In genomic region chr4:144901561-144902111, GRCm38 (mm10) we compare ENCODE assay signal across 12 mouse cellular contexts. TPM values are rescaled to one million over a fixed set of nuclear protein-coding genes. Genes with fewer than 3 reads are reported as not detected.
DNase-seq lines count a peak whose midpoint lies in the region; ATAC-seq and TF ChIP-seq lines count a peak whose summit lies in the region.
"Had no signal": no experiment of that assay in that cellular context is flagged by ENCODE, and none has a peak within 500 bp of the region (broad histone marks: within the 10 kb centered on the region; RNA-seq: fewer than 3 reads in every experiment).

No protein-coding gene starts in this region.

- TF ChIP-seq EP300 in lung, postnatal 0 days (IDR thresholded peaks at IDR 0.05): no peak

- H3K4me3 ChIP-seq in lung, postnatal 0 days (ENCODE audit: low read depth, low read length): no peak overlapping the region
- no peak overlapping the region for H3K4me3 ChIP-seq in lung, adult 2 months (replicated peaks; ENCODE audit: extremely low read depth, low read depth, low read length)
- H3K4me3 ChIP-seq in intestine, embryonic 15.5 days (replicated peaks): no peak overlapping the region
- H3K4me3 ChIP-seq in midbrain, embryonic 16.5 days (ENCODE audit: low read depth, low read length): no peak overlapping the region
- H3K4me3 ChIP-seq: limb, embryonic 13.5 days; neural tube, embryonic 13.5 days had no signal

- 0 out of 2 replicates have a peak, but pooled peaks cover 9% of the 10 kb centered on the region for H3K36me3 ChIP-seq in lung, postnatal 0 days (ENCODE audit: insufficient read depth, low read length)
- H3K36me3 ChIP-seq in intestine, embryonic 15.5 days: 0 out of 2 replicates have a peak, but pooled peaks cover 4% of the 10 kb centered on the region
- no peaks in the 10 kb centered on the region for H3K36me3 ChIP-seq in midbrain, embryonic 16.5 days (ENCODE audit: control insufficient read depth, insufficient read depth, low read length)

- H3K9me3 ChIP-seq in lung, postnatal 0 days (ENCODE audit: low read length): no peaks in the 10 kb centered on the region
- no peaks in the 10 kb centered on the region for H3K9me3 ChIP-seq in intestine, embryonic 15.5 days
- no peaks in the 10 kb centered on the region for H3K9me3 ChIP-seq in midbrain, embryonic 16.5 days (replicated peaks; ENCODE audit: control insufficient read depth, low read length, poor library complexity, severe bottlenecking)
- H3K9me3 ChIP-seq: limb, embryonic 13.5 days; neural tube, embryonic 13.5 days had no signal

- no peak overlapping the region for H3K9ac ChIP-seq in lung, postnatal 0 days (replicated peaks; ENCODE audit: low read depth)
- H3K9ac ChIP-seq in intestine, embryonic 15.5 days: no peak overlapping the region
- no peak overlapping the region for H3K9ac ChIP-seq in midbrain, embryonic 16.5 days (ENCODE audit: low read depth, low read length)
- H3K9ac ChIP-seq: limb, embryonic 13.5 days; neural tube, embryonic 13.5 days had no signal

- H3K4me1 ChIP-seq in lung, postnatal 0 days (ENCODE audit: insufficient read depth, low read depth, low read length): peaks cover 50% of the 10 kb centered on the region
- peaks cover 67% of the 10 kb centered on the region for H3K4me1 ChIP-seq in lung, adult 2 months (ENCODE audit: control insufficient read depth, insufficient read depth, low read length)
- peaks cover 62% of the 10 kb centered on the region for H3K4me1 ChIP-seq in intestine, embryonic 15.5 days (replicated peaks)
- H3K4me1 ChIP-seq in midbrain, embryonic 16.5 days (ENCODE audit: control insufficient read depth, insufficient read depth, low read length): no peaks in the 10 kb centered on the region

- no peaks in the 10 kb centered on the region for H3K27me3 ChIP-seq in lung, postnatal 0 days (replicated peaks; ENCODE audit: insufficient read depth, low read length)
- no peaks in the 10 kb centered on the region for H3K27me3 ChIP-seq in intestine, embryonic 15.5 days (replicated peaks)
- no peaks in the 10 kb centered on the region for H3K27me3 ChIP-seq in midbrain, embryonic 16.5 days (ENCODE audit: control insufficient read depth, insufficient read depth, low read depth, low read length)
- H3K27me3 ChIP-seq: limb, embryonic 13.5 days; neural tube, embryonic 13.5 days; Patski had no signal

- no peak for ATAC-seq in lung, postnatal 0 days
- ATAC-seq in activated CD4-positive, CD25-positive, alpha-beta regulatory T cell, adult 4 months: peak; percentile 59
- peak; percentile 86 for ATAC-seq in intestine, embryonic 15.5 days
- ATAC-seq in midbrain, embryonic 16.5 days: no peak
- ATAC-seq: forebrain, embryonic 14.5 days; Patski had no signal

- DNase-seq in lung, postnatal 0 days (ENCODE audit: low spot score): no peak
- DNase-seq in lung, adult 2 months: no peak
- peak; percentile 13 for DNase-seq in naive thymus-derived CD4-positive, alpha-beta T cell, adult 2 months (ENCODE audit: low read depth)
- DNase-seq in right cerebral cortex, postnatal 36 days (ENCODE audit: low spot score in 2 of 2): no peak
- DNase-seq: cerebellum, postnatal 10 days had no signal

- TF ChIP-seq CTCF in lung, postnatal 0 days (IDR thresholded peaks at IDR 0.05): no peak
- TF ChIP-seq CTCF in lung, adult 2 months (IDR thresholded peaks at IDR 0.05; ENCODE audit: insufficient read depth, low read length): no peak

- TF ChIP-seq POLR2A in lung, adult 2 months (IDR thresholded peaks at IDR 0.05; ENCODE audit: borderline replicate concordance, extremely low read depth, low read depth, low read length): no peak

- no peak overlapping the region for H3K4me2 ChIP-seq in lung, postnatal 0 days (replicated peaks; ENCODE audit: low read depth, low read length)
- H3K4me2 ChIP-seq in intestine, embryonic 15.5 days (replicated peaks): peak overlapping the region; percentile 1; the same call in 1 of the 2 replicates
- H3K4me2 ChIP-seq in midbrain, embryonic 16.5 days (ENCODE audit: low read length): no peak overlapping the region
- H3K4me2 ChIP-seq: limb, embryonic 13.5 days; neural tube, embryonic 13.5 days had no signal

- 0 out of 2 replicates have a peak overlapping the region, but pooled peaks have one; percentile 15 for H3K27ac ChIP-seq in lung, postnatal 0 days (ENCODE audit: low read length)
- H3K27ac ChIP-seq in intestine, embryonic 15.5 days: peak overlapping the region; percentile 78
- H3K27ac ChIP-seq in midbrain, embryonic 16.5 days (ENCODE audit: low read length): no peak overlapping the region
- H3K27ac ChIP-seq: limb, embryonic 13.5 days; neural tube, embryonic 13.5 days had no signal

- WGBS in lung, postnatal 0 days: 69% methylated on average over 5 of the region's 5 CpGs
- 59% methylated on average over 5 of the region's 5 CpGs for WGBS in lung, adult 2 months
- WGBS in intestine, embryonic 15.5 days: 50% methylated on average over 5 of the region's 5 CpGs
- 82% methylated on average over 5 of the region's 5 CpGs for WGBS in midbrain, embryonic 16.5 days

RNA-seq across cellular contexts. Expression of gene Dhrs3, which starts 9.0 kb away (rescaled TPM):
- 177 and 229 TPM in 2 replicates for polyA plus RNA-seq in lung, postnatal 0 days (2015; fragmentation: Nextera tagmentation; extraction: Ambion mirVana)
- polyA plus RNA-seq in lung, adult 2 months (2012; rRNA removed): 150 and 175 TPM in 2 replicates
- polyA plus RNA-seq in activated CD4-positive, CD25-positive, alpha-beta regulatory T cell, adult 4 months (2017; shearing (Covaris generic)): 10 to 100 TPM; 46.8 to 47.3 TPM
- 109 and 115 TPM in 2 replicates for polyA plus RNA-seq in intestine, embryonic 15.5 days (2015; fragmentation: Nextera tagmentation; extraction: Ambion mirVana)
- polyA plus RNA-seq in midbrain, embryonic 16.5 days (2015; fragmentation: Nextera tagmentation; extraction: Ambion mirVana): 27.4 and 41.6 TPM in 2 replicates

Comparison
In these comparisons a context has a peak if more than half of its experiments do, and no peak if none do; other contexts are left out.
1. ATAC-seq: peak in activated CD4-positive, CD25-positive, alpha-beta regulatory T cell, adult 4 months (single experiment) and intestine, embryonic 15.5 days (single experiment); none in lung, postnatal 0 days (single experiment) and midbrain, embryonic 16.5 days (single experiment).